Mouse (Mus musculus) B cell, adult 2 months (primary cell): ENCODE data around the gene Doc2a.
"Not testable (repeated sequence)": the region's sequence is repeated elsewhere in the genome, so short reads cannot be mapped to it uniquely, and the experiment has no call there.

ENCODE experiments used
- DNase-seq, 2 experiments: peaks; one replicate each; pipeline ENCODE4 v3.0.0; 2022

Doc2a gene

DNA sequence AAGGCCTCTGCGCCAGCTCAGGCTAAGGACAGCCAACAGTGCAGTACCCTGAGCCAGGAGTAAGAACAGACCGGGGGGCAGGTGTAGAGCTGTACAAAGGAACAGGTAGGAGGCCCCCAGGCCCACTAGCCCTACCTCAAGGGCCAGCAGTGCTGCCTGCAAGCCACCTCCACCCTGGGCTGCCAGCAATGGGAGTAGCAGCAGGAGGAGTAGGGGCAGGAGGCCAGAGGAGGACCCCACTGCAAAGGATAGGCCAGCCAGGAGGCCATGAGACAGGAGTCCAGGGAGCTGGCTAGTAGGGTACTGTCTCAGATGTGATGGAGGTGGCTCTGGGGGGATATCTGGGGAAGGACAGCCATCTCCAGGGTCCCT lies 23.3 kb downstream of the Doc2a start:
- no peak for DNase-seq

DNA sequence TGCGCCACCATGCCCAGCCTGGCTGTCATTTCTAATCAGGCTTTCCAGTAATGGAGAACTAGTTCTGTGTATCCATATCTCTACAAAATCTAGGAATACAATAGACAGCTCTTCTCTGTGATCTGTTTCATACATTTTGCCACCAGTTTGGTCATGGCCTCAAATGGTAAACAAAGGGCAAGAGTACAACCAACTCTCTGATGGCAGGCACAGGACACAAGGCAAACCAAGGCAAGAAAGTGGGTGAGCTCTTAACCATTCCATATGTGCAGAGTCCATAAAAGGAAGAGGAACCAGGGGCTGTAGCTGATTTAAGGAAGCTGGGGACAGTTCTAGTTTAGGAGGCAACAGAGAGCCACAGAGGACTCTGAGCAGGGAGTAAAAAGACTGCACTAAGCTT lies 30.0 kb downstream of the Doc2a start:
- DNase-seq = no peak

DNA sequence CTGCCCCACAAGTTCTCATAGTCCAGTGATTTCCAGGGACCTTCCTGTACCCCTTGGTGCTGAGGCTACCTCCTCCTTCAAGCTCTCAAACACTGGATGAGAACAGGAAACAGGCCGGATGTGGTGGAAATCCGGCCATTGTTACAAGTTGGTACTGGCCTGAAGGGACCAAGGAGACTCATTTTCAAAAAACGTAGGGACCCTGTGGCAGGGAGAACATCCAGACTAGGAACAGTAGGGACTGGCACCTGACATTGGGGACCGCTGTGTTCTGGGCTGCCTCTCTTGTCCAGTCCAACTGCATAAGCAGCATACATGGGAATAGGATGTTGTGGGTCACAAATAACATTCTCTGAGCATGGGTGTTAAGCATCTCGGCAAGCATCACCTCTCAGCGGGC lies 33.8 kb downstream of the Doc2a start:
- no peak for DNase-seq

DNA sequence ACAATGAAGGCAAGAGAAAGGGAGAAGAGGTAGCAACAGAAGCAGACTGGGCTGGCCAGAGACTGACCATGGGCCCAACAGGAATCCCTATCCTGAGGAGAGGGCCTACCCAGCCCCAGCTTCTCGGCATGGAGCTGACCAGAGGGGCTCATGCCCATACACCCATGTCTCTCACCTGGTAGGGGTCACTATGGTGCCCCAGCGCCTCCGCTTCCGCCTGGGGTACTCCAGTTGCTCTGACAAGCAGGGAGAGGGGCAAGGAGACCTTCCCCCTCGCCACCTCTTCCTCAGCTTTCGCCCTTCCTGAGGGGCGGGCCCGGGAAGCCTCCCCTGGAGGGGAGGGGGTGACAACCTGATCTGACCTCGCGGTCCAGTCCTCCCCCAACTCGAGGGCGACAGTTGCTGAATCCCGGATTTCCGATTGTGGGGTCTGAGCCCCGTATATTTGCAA lies 36.5 kb downstream of the Doc2a start:
- DNase-seq = peak; percentile 15 to 27

DNA sequence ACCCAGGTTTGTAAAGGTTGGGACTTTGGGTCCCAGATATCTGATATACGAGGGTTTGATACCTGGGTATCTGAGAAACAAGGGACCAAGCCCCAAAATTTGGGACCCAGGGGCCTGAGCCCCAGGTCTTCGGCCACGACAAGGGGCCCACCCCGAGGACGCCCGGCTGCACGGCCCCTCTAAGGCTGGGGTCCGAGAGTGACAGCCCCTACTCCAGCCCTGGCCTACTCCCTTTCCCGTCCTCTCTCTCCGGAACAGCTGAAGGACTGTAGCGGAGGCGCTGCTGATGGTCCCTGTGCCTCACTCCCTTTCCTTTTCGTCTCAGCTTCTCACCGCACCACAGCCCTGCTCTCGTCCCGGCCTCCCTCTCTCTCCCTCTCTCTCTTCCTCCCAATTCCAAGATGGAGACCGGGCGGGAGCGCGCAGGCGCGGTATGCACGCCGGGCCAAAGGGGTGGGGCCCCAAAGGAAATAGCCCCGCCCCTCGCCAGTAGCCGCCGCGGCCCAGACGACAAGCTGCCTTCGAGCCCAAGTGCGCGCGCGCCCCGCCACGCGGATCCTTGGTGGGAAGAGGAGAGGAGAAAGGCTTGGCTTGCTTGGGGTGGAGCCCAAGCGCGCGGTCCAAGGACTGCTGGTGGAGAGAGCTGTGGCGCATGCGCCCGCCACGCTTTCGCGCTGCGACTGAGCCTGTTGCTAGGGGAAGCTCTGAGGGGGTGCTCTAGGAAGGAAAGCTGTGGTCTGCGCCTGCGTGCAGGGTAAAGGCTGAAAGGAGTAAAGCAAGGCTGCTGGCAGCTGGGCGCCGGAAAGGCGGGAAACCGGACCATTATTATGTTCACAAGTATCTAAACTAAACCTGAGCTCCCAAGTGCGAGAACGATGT lies 37.3 kb downstream of the Doc2a start, which contains the start of gene Taok2:
Gene Taok2, minus strand, starts transcription at position 418 of the 879 bp plus-strand sequence.
- DNase-seq = peak; percentile 93 to 96

DNA sequence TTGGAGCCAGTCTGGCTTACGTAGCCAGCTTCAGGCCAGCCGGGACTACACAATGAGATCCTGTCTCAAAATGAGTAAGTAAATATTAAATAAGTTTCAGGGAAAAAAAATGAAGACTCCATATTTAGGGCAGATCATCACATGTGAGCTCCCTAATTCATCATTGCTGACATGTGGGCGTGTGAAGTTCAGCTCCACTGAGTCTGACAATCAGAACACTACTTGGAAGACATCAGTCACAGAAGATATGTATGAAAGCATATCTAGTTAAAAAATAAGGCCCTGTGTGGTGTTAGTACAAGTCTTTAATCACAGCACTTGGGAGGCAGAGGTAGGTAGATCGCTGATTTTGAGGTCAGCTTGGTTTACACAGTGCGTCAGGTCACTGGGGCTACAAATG lies 40.1 kb downstream of the Doc2a start:
- no peak for DNase-seq

DNA sequence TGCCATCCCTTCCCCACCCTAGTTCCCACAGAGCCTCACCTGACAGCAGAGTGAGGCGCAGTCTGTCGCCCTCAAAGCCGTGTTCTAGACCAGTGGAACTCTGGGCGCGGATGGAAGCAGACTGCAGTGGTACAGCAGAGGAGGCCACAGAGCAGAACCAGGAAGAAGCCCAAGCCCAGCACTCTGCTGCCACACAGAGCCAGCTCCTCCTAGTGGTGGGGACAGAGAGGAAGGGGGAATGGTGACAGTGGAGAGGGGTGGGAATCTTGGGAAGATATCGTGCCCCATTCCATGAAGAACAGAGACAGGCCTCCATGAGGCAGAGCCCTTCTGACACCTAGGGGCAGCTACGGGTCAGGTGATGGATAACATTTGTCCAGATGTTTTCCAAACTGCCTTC lies 41.6 kb downstream of the Doc2a start:
- peak in 1 of 2 experiments; percentile 7 for DNase-seq

DNA sequence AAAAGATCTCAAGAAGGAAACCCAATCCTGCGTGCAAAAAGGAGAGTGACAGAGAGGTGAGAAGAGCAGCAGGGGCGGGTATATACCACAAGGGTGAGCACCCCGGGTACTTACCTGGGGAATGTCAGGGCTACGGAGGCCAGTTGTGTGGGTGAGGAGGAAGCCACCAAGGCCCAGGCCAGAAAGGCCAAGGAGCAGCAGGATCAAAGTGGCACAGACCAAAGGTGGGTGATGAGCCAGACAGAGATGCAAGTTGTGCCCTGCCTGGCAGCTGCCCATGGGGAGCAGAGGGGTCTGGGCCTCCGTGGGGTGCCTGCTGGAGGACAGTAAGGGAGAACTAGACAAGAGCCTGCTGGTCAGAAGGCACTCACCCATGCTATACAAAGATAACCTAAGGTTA lies 49.7 kb downstream of the Doc2a start:
- peak; percentile 9 to 14 for DNase-seq

DNA sequence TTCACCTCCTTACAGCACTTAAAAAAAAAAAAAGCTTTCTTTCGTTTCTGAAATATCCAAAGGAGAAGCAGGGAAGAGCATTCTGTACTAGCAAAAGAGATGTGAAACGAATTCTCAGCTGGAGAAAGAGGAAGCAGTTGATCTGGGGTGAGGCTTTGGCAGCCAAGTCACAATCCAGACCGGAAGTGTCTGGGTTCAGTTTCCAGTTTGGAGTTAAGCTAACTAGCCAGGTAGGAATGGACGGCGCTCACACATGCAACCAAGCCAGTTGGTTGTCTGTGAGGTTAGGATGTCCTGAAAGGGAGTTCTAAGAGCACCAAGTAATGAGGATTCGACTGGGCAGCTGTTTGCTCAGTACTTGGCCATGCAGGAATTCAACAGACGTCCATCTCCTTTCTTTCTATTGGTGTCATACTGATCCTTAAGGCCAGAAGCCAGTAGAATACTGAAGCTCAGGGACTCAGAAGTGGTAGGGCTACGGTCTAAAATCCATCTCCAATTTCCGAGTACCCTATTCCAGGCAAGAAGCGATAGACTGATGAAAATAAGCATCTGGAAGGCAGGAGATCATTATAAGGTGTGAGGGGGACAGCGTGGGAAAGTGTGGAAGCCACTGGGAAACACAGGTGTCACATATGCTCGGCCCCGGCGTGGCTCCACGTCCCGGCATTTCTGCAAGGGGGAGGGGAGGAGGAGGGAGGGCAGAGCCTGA lies 50.3 kb downstream of the Doc2a start:
- DNase-seq = peak; percentile 44 to 50

DNA sequence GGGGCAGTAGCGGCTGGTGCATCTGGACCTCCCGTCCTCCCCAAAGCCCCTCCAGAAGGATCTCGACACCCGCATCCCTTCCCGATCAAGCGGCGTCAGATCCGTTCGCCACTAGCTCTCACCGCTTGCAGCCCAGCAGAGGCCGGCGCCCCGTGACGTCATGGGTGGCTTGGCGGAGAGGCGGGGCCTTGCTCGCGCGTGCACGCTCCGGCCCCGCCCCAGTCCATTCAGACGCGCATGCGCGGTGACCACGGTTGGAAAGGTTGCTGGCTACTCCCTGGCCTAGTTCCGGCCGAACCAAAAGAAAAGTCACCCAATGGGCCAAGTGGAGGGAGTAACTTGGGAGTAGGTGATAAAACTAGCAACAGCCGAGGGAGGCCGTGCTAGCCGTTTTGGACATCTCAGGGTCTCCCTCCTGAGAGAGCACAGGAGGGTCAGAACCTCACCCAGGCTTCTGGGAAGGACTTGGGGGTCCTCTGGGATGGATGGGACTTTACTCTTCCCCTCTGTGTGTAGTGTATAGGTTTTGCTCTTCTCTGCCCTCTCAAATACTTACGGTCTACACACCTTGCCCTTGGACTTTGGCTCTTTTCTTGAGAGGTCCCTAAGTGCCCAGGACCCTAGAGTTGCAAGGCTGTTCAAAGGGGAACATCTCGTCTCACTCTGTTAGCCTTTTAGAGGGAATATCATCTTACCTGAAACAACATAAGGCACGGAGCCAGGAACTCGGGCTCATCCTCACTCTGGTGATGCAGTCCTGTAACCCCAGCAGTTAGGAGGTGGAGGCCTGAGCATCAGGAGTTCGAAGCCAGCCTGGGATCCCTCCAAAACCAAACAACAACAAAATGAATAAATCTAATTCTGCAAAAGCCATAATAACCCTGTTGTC lies 51.1 kb downstream of the Doc2a start:
- peak; percentile 94 to 96 for DNase-seq

DNA sequence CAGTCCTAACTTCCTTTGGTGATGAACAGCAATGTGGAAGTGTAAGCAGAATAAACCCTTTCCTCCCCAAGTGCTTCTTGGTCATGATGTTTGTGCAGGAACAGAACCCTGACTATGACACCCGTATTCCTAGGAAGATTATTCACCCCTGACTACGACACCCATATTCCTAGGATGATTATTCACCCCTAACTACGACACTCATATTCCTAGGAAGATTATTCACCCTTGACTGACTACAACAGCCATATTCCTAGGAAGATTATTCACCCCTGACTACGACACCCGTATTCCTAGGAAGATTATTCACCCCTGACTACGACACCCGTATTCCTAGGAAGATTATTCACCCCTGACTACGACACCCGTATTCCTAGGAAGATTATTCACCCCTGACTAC lies 52.6 kb downstream of the Doc2a start:
- not testable (repeated sequence) for DNase-seq
